Mouse (Mus musculus) stomach, postnatal 0 days (tissue): ENCODE results near the gene Gm28230. TPM values are rescaled to one million over a fixed set of nuclear protein-coding genes. Genes with fewer than 3 reads are reported as not detected.

Experiments used
- ATAC-seq: fragments of 200-750 bp; cut with Nextera tagmentation; 2 replicates; pipeline ENCODE4 v1.8.0; 2017; ENCODE audit not compliant: low FRiP score, low TSS enrichment
- DNase-seq: peaks from one replicate; pipeline ENCODE4 v3.0.0-alpha.2; 2016; ENCODE audit warnings: low spot score
- H3K27ac ChIP-seq: fragments of 300-500 bp; sonication (generic); replicated peaks from 2 replicates; pipeline ENCODE4 v1.5.1; 2014; ENCODE audit warnings: mild to moderate bottlenecking, control low read depth
- H3K27me3 ChIP-seq: fragments of 300-500 bp; sonication (generic); 2 replicates; pipeline ENCODE4 v1.6.1; 2014; ENCODE audit warnings: low read length; ENCODE audit not compliant: control insufficient read depth, insufficient read depth
- H3K36me3 ChIP-seq: fragments of 300-500 bp; sonication (generic); 2 replicates; pipeline ENCODE4 v1.6.1; 2014; ENCODE audit warnings: low read length, mixed read lengths; ENCODE audit not compliant: control insufficient read depth, insufficient read depth
- H3K4me1 ChIP-seq: fragments of 300-500 bp; sonication (generic); replicated peaks from 2 replicates; pipeline ENCODE4 v1.6.1; 2014; ENCODE audit warnings: antibody characterized with exemption; ENCODE audit not compliant: control insufficient read depth, insufficient read depth
- H3K4me2 ChIP-seq: fragments of 300-500 bp; sonication (generic); replicated peaks from 2 replicates; pipeline ENCODE4 v1.6.1; 2014; ENCODE audit warnings: low read depth, mild to moderate bottlenecking, control low read depth, moderate library complexity
- H3K4me3 ChIP-seq: fragments of 300-500 bp; sonication (generic); 2 replicates; pipeline ENCODE4 v1.5.1; 2014; ENCODE audit warnings: low read depth, low read length, control low read depth
- H3K9ac ChIP-seq: fragments of 300-500 bp; sonication (generic); 2 replicates; pipeline ENCODE4 v1.6.1; 2014; ENCODE audit warnings: mild to moderate bottlenecking, low read length, control low read depth, mixed read lengths
- H3K9me3 ChIP-seq: fragments of 300-500 bp; sonication (generic); 2 replicates; pipeline ENCODE4 v1.6.1; 2016; ENCODE audit warnings: low read length; ENCODE audit not compliant: control insufficient read depth
- CTCF ChIP-seq: IDR thresholded peaks from 2 replicates; pipeline ENCODE4 v1.5.1; 2016; ENCODE audit warnings: antibody characterized with exemption, low read depth, mild to moderate bottlenecking, moderate library complexity
- EP300 ChIP-seq: optimal IDR thresholded peaks from 2 replicates; pipeline ENCODE3; 2016; ENCODE audit warnings: antibody characterized with exemption
- WGBS: fragments of 180-500 bp; shearing (Covaris S2); extraction: QIAGEN DNeasy Blood & Tissue Kit; methylation state at CpG from one replicate; pipeline ENCODE4 v1.1.7; 2014; 5-methylcytosine and 5-hydroxymethylcytosine counted together
- polyA plus RNA-seq: library from polyadenylated mRNA; unstranded; fragments of >200 nt; fragmentation: Nextera tagmentation; extraction: Ambion mirVana; gene quantifications from 2 replicates; pipeline ENCODE4 v1.2.1, GENCODE M21; 2015

The Gm28230 gene
- polyA plus RNA-seq, 1 experiment from 2014 or later: not detected

DNA sequence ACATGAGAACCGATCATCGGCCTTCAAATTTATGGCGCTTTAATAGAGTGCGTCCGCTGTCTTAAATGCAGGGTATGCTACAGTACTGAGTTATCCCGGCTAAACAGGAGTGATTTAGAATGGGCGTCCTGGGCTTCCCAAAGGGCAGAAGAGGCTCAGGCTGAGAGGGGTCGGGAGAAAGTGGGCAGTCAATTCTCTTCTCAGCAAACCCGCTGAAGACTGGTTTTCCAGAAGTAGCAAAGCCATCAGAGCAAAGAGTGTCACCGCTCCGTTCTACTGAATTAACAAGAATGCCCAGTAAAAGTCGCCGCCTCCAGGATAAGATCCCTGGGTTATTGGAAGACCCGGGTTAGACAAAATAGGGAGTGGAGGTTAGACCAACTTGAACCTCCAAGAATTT lies 13.3 kb downstream of the Gm28230 start:
- H3K9ac ChIP-seq: no peak overlapping the region
- H3K4me1 ChIP-seq: no peaks in the 10 kb centered on the region
- H3K9me3 ChIP-seq: no peaks in the 10 kb centered on the region
- no peak overlapping the region for H3K4me2 ChIP-seq
- no peak overlapping the region for H3K27ac ChIP-seq
- no peak for DNase-seq
- no peak for TF ChIP-seq CTCF
- no peak overlapping the region for H3K4me3 ChIP-seq
- 10% methylated on average over 14 of the region's 14 CpGs for WGBS
- H3K36me3 ChIP-seq: no peaks in the 10 kb centered on the region
- ATAC-seq: no peak
- H3K27me3 ChIP-seq: peaks cover 32% of the 10 kb centered on the region

DNA sequence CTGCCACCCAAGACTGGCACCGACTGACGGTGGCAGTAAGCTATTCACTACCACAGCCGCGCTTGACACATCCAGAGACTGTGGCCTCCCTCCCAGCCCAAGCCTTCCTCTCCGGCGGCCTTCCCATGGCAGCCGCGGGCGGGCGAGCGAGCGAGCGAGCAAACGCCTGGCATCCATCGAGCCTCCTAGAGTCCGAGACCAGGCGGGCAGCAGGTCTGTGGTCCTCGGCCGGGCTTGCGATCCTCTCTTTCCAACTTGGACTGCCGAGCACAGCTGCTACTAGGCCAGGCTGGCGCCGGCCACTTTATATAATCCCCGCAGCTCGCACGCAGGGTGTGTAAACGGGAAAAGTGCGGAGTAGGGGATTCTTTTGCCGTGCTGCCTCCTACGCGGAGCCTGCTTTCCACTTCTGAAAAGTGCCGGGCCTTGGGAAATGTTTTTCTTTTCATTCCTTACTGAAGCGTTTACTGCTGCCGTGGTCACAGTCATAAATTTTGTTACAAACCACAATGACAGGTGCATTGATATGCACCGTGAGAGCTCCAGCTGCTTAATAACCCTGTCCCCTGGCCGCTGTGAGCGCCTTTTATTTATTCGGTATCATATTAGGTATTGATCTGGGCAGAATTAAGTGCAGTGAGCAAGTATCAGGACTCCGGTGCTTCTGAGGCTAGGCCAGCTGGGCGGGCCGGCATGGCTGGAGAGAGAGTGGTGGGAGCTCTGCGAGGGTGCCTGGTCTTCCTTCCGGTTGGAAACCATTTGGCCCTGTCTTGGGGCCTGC lies 14.0 kb downstream of the Gm28230 start:
- Histone ChIP-seq H3K36me3 (no peaks in the 10 kb centered on the region), H3K4me1 (no peaks in the 10 kb centered on the region), H3K4me3 (no peak overlapping the region), H3K4me2 (no peak overlapping the region), H3K27ac (no peak overlapping the region), H3K9me3 (no peaks in the 10 kb centered on the region), H3K9ac (no peak overlapping the region), H3K27me3 (peaks cover 29% of the 10 kb centered on the region)
- DNase-seq (no peak), ATAC-seq (no peak)
- TF ChIP-seq CTCF: no peak
- no peak for TF ChIP-seq EP300
- 4% methylated on average over 43 of the region's 43 CpGs for WGBS

DNA sequence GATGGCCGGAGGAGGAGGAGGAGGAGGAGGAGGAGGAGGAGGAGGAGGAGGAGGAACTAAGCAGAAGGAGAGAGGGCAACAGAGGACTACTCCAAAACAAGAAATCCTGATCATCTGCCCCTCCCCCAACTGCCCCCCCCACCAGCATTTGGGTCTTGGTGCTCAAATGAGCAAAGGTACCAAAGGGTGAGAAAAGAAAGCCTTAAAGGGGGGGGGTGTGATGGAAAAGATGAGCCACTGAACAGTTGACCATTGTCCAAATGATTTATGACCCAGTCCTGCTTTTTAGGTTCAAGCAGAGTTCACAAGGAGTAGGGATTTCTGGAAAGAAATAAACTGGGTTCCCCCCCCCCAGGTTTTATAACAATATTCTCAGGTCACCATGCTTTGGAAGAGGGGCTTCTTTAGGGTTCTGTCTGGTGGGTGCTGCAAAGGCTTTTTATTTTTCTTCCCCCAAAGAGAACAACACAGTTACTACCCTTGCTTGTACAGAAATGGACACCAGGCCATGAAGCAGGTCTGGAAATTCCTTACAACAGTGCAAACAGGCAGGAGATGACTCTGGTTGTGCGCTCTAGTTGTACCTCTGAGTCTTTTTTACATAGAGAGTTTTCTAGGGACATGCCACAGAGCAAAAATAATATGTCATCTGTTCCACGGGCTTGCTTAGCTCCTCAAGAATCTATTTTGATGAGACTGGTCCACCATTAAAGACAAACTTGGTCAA lies 14.9 kb downstream of the Gm28230 start:
- Histone ChIP-seq H3K27me3 (peaks cover 36% of the 10 kb centered on the region), H3K4me1 (no peaks in the 10 kb centered on the region), H3K4me2 (no peak overlapping the region), H3K36me3 (no peaks in the 10 kb centered on the region), H3K9me3 (no peaks in the 10 kb centered on the region), H3K9ac (no peak overlapping the region), H3K4me3 (no peak overlapping the region), H3K27ac (no peak overlapping the region)
- DNase-seq (no peak), ATAC-seq (no peak)
- TF ChIP-seq EP300: no peak
- no peak for TF ChIP-seq CTCF
- 47% methylated on average over 2 of the region's 3 CpGs for WGBS

DNA sequence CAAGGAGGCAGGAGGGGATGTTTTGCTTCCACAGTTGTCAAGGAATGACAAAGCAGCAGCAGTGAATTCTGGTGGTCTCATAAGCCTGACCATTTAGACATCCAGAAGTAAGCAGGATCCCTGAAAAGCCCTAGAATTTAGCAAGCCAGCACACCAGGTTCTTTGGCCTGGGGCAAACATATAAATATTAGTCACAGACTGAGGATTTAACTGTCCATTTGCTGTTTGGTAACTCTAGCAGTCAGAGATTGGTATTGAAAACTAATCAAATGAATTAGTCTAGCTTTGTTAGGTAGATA lies 15.4 kb downstream of the Gm28230 start:
- no peak for DNase-seq
- H3K9ac ChIP-seq: no peak overlapping the region
- H3K27me3 ChIP-seq: peaks cover 38% of the 10 kb centered on the region
- TF ChIP-seq CTCF (no peak), EP300 (no peak)
- no peak overlapping the region for H3K4me2 ChIP-seq
- ATAC-seq: no peak
- no peak overlapping the region for H3K4me3 ChIP-seq
- H3K27ac ChIP-seq: no peak overlapping the region
- no peaks in the 10 kb centered on the region for H3K9me3 ChIP-seq
- H3K36me3 ChIP-seq: no peaks in the 10 kb centered on the region
- no peaks in the 10 kb centered on the region for H3K4me1 ChIP-seq

DNA sequence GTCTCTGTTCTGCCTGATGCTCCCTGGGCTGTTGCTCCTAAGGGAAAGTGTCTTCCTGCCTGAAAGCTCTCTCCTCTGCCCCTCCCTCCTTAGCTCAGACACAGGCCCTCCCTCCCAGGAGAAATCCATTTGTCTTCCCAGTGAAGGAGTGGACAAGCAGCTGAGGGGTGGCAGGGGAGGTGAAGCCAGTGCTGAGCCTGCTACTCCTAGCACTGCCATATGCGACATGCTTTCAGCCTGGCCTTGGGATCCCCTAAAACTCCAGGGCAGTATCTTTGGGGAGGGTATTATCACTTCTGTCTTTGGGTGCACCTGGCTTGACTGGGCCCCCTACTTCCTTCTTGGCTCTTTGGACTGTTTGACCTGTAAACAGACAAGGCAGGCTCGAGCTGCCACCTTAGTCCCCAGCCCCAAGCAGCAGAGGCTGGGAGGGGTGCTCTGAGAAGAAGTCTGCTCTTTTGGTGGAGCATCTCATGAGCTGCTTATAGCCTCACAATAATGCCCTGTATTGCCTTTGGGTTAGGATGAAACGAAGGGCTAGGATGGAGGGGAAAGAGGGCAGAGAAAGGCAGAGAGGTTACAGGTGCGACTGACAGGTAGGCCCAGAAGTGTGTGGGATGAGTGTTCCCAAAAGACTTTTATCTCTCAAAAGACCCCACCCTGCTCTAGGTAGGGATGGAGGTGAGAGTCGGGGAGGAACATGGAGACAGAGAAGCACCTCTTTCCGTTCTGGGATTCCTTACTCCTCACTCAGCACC lies 19.2 kb downstream of the Gm28230 start:
- Histone ChIP-seq H3K27ac (no peak overlapping the region), H3K4me3 (no peak overlapping the region), H3K27me3 (peaks cover 44% of the 10 kb centered on the region), H3K4me1 (no peaks in the 10 kb centered on the region; the same call in 1 of the 2 replicates), H3K4me2 (no peak overlapping the region), H3K36me3 (no peaks in the 10 kb centered on the region), H3K9me3 (no peaks in the 10 kb centered on the region), H3K9ac (no peak overlapping the region)
- no peak for DNase-seq
- 13% methylated on average over 6 of the region's 6 CpGs for WGBS
- ATAC-seq: no peak
- TF ChIP-seq EP300 (no peak), CTCF (no peak)
